Mouse (Mus musculus): ENCODE results near the gene Dmbx1. TPM values are rescaled to one million over a fixed set of nuclear protein-coding genes. Genes with fewer than 3 reads are reported as not detected.

The Dmbx1 gene
- total RNA-seq, 2 experiments from 2014 or later = not detected

DNA sequence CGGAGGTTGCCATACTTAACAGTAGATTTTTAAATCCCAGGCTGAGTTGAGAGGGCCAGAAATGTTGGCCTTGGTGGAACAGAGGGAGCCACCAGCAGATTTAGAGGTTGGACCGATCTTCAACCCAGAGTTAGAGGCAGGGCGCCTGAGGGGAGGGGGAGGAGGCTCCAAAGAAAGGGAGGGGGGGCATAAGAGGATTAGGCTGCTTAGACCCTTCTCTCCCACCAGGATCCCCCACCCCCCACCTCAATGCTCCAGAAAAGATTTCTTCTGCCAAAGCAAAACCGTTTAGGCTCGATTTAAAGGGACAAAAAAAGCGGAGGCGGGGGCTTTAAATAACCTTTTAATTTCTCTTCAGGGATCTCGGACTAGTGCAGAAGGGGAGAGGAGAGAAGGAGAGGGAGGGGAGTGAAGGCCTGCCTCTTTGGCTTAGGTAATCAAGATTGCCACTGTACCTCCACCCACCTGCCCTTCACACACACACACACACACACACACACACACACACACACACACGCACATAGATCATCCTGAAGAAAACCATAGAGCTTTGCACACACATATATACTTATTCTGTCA lies 1.6 kb upstream of the Dmbx1 start:
- DNase-seq (ENCODE audit: low spot score in 2 of 2) = no peak

DNA sequence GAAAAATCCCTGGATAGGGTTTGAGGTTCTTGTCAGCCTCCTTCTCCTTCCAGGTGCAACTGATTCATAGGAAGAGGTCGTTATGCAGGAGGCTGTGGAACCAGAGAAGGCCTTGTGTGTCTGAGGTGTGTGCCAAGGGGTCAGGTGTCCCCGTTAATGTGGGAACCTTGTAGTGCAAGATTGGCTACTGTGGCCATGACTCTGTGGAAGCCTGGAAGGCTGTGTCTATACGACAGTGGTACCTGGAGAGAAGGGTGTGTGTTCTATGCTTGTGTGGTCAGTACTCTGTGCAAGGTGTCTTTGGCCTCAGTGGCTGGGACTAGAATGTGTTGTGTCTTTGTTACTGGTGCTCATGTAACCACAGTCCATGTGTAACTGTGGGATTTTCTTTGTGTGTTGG lies 955 bp upstream of the Dmbx1 start:
- no peak for DNase-seq (ENCODE audit: low spot score in 2 of 2)

DNA sequence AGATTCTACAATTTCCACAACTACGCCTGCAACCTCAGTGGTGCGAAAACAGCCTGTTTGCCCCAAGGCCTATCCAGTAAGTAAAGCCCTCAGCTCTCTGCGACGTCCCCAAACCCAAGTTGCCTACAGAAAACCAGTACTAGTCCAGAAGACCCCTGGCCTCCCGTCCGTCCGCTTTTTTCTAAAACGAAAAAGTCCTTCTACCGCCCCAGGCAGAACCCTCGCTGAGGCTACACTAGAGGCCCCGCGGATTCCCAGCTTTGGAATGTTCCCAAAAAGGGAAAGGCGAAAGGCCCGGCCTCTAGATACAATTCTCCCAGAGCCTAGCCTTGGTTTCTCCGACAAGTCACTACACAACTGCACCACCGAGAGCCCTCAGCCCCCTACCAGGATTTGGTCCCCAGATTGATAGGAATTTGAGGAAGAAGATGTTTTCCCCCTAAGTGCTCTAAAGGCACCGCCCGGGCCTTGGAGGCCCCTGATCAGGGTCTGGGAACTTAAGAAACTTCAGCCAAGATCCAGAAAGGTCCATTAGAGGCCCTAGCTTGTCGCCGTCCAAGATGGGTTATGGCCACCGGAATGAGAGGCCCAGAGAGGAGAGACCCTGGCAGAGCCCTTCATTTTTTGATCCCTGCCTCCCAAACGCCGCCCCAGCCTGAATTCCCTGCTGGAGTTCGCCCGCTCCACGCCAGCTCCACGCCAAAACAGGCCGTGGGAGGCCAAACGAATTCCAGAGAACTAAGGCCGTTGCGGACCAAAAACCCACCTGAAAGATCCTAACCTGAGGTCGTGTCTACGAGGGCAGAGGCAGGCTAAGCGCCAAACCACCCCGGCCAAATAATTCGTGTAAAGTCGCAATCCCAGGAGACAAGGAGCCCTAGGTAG lies 1.2 kb downstream of the Dmbx1 start:
- DNase-seq (ENCODE audit: low spot score in 2 of 2) = no peak

DNA sequence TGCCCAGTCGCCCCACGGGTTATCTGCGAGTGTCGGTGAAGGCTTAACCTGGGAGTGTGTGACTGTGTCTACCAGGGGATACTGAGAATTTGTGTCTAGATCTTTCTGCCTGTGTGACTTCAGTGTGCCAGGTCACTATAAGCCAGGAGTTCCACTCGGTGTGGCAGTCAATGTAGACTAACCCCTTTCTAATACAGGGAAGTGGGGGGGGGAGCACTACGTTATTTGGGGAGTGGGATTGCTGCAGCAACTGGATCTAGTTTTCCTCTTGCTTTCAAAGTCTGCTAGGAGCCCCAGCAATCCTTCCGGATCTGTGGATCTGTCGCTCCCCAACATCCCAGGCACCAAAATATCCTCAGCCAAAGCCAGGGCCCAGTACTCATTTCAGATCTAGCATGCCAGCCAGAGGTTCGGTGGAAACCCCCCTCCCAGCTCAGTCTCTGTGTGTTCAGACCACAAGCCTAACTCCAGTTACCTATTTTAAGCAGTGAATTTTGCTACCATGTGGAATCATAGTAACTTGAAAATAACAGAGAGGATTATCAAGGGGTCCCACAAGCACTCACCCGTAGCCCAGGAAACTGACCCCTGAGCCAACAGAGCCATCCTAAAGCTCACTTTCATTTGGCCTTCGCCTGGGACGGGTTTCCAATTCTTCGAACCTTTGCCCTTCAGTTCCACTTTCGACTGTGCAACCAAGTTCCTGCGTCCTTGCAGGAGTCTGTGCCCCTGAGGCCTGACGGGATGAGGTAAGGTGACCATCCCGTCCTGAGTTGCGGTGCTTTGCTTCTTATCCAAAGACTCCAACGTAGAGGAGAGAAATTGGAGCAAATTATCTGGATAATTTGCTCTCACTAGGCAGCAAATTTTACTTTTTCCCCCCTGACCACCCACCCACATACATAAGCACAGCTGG lies 2.4 kb downstream of the Dmbx1 start:
- no peak for DNase-seq (ENCODE audit: low spot score in 2 of 2)

DNA sequence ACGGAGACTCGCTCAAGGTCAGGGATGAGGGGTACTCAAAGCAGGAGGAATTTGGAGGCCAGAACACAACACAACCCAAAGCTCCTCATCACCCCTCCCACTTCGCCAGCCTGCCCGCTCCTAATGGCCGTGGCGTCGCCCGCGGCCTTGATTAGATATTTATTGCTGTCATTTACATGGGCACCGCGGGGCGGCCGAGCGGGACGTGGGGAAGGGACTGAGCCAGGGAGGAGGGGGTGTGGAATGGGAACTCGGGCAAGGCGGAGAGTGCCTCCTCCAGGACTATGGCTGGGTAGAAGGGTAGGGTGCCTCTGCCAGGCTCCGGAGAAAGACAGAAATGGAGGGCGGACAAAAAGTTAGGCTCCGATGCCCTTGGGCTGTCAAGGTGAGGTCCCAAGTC lies 3.1 kb downstream of the Dmbx1 start:
- DNase-seq (ENCODE audit: low spot score in 2 of 2) = no peak

DNA sequence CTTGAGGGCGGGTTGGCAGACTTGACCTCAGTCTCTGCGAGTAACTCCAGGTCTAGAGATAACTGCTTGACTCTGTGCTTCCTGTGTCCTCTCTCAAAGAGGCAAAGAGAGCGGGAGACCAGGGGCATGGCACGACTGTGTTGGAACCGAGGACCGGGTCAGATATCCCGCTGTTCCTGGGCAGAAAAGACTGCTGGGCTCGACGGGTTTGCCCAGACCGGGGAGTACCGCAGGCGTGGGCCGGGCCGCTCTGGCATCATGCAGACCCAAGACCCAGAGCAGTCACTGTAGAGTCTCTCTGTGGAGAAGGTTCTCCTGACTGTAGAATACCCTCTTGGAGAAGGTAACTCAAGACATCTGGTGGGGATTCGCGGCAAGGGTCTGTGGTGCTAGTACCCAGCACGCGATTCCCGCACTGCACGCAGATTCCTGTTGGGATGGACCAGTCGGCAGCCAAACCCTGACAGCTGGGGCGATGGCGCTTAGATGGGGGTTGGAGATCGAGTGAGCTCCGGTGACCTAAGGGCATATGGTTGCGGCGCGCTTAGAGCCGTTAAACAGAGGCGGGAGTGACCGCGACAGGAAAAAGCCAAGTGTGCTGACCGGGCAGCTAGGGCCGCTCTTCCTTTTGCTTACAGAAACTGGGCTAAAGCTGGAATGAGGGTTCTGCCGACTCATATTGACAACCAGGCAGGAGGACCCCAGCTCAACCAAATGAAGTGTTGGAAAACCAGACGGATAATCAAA lies 3.7 kb downstream of the Dmbx1 start:
- no peak for DNase-seq (ENCODE audit: low spot score in 2 of 2)

DNA sequence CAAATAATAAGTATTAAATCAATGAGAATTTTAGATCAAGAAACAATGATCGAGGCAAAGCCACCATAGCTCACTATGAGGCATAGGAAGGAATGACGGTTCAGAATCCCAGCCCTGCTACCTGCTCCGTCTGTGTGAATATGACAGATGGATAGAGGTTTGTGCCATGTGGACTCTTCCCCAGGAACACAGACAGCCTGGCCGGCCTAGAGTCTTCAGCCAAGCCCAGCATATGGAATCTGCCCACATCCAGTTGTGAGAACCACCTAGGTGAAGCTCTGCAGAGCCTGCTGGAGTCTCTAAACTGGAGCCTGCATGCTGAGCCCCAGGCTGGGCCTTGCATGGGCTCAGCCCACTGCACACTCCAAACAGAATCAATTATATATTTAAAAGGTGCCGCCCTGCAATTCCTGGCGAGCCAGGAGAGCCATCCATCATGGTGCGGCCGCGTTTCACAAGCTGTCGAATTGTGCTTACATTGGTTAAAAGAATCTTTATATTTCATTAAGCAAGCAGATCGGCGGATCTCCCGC lies 8.1 kb downstream of the Dmbx1 start:
- no peak for DNase-seq (ENCODE audit: low spot score in 2 of 2)

DNA sequence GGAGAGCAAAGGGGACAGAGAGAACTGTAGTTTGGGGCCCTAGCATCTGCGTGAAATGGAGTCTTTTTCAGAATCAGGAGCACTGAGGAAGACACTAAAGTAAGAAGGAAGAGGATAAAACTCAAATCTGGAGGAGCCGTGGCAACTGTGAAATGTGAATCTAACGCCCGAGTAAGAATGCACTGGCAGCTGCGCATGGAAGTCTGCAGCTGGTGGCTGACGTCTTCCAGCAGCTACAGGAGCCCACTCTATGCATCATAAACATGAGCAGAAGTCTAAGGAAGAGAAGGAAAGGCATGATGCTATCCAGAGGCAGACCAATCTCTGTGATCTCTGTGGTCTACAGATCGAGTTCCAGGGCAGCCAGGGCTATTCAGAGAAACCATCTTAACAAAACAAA lies 12.1 kb downstream of the Dmbx1 start:
- DNase-seq (ENCODE audit: low spot score in 2 of 2) = no peak

DNA sequence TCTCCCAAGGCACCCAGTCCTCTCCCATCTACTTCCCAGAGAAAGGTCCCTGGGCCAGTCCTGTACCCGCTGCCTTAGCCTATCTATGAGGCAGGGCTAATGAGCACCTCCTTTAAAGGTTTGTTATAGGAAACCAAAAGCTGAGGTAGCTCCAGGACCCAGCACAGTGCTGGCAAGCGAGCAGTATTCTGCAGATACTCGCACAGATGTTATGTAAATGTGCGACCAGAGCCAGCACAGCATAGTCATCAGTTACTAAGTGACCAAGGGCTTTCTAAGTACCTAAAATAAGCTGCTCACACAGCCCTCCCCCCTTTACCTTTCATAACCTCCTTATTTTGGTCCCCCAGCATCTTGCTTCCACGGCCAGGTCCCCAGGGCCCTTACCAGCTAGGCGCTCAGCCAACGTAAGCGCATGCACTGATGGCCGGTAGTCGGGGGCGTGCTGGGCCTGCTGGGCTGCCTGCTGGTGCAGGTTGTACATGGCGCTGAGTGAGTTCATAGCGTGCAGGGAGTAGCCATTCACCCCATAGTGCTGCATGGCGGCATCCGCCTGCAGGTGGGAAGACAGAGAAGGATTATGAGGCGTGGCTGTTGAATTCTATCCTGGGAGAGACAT lies 16.4 kb downstream of the Dmbx1 start:
- no peak for DNase-seq (ENCODE audit: low spot score in 2 of 2)

DNA sequence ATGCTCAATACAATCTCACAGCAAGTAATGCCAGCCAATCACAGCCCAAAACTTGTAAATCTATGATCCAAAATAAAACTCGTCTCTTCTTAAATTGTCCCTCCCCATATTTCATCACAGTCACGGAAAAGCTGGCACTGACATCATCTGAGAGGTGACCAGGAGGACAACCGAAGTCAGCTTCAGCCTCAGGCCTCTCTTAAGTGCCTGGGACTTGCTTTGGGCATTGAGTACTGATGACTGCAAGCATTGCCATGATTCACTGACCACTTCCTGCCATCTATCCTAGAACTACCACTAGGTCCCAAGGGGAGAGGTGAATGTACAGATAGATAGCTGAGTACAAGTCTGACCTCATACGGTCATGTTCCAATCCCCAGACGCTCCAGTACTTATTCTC lies 17.0 kb downstream of the Dmbx1 start:
- no peak for DNase-seq (ENCODE audit: low spot score in 2 of 2)

DNA sequence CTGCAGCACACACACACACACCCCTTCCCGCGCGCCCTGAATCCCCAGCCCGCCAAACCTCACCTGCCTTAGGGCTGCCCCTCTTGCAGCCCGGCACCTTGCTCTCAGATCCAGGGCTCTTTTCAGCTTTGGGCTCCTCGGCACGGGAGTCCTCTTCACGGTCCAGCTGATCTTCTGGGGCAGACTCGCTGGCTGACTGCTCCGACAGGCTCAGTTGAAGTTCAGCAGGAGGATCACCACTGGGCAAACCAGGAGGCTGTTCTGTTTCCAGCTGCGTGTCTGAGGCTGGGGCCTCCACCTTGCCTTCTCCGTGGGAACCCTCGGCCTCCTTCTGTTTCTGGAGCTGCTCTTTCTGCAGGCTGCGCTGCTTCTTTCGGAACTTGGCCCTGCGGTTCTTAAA lies 19.8 kb downstream of the Dmbx1 start:
- DNase-seq (ENCODE audit: low spot score in 2 of 2) = no peak

DNA sequence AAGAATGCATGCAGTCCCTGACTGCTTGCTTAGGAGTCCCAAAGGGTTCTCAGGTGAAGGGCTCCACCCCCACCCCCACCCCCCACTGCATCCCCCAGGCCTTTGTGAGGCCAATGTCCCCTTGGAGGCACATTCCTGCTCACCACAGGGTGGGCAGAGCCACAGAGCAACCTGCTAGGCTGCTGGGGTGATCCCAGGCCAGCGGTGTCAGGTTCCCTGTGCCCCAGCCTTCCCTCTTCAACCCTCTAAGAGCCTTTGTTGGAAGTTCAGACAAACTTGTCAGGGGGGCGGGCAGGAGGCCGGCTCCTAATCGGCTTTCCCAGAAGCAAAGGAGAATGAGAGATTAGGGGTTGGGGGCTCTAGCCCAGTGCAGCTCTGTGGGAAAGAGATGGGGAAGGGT lies 28.1 kb downstream of the Dmbx1 start:
- DNase-seq (ENCODE audit: low spot score in 2 of 2) = no peak

DNA sequence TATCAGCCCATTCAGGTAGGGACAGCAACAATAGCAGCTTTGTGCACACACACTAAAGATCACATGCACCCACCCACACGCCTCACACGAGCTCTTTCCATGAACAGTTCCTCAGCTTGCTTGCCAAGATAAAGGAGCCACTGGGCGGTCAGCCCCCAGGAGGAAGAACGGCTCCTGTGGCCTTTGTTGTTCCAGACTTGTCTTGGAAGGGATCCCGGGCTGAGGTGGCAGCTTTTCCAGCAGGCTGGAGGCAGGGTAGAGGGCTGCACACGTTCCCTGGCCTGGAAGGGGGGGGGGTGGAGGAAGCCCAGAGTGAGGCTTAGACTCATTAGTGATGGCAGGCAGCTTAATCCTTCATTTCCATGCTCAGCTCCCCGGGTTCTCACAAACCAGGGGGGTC lies 31.1 kb downstream of the Dmbx1 start:
- no peak for DNase-seq (ENCODE audit: low spot score in 2 of 2)

DNA sequence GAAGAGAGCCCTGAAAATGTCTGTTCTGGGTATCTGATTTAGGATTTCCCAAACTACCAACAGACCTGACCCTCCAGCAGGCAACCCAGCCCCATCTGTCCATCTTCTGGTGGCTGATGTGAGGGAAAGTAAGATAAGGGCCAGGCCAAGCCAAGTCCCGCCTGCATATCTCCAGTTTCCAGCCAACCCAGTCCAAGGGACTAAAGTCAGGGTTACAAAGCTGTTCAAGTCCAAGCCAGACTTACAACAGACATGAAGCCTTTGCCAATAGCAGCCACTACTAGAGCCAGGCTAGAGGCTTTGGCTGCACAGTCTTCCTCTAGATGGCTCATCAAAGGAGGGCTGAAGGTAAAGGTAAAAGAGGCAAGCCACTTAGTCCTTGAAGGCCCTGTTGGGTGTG lies 31.7 kb downstream of the Dmbx1 start:
- no peak for DNase-seq (ENCODE audit: low spot score in 2 of 2)

DNA sequence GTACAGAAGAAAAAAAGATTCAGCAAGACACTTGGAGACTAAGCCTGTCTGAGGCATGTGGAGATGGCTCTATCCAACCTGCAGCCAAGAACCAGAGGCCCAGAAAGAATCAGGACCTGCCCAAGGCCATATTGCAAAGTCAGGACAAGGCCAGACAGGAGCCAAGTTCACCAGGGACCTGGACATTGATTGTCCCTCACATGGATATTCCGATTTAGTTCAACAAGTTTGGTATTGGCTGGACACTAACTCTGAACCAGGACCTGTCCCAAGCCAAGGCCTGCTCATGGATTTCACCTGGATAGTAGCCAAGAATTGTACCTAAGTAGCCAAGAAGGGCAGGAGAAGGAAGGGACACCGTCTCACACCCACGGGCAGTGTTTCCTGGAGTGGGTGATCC lies 32.9 kb downstream of the Dmbx1 start:
- no peak for DNase-seq (ENCODE audit: low spot score in 2 of 2)

DNA sequence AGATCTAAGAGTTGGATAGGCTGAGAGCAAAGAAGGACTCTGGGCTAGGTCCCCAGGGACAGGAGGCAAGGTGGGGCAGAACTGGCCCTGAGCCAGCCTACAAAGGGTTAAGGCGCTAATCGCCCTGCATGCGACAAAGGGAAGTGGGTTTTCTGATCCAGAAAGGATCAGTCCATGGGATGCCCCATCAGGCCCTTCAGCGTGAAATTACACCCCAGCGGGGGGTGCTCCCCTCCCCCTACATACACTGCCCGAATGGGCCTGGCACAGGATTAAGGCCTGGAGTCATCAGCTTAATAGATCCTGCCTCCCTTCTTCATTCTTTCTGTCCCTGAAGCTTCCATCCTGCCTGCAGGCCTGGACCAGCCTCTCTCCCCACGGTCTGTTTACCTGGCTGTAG lies 34.0 kb downstream of the Dmbx1 start:
- DNase-seq (ENCODE audit: low spot score in 2 of 2) = no peak

DNA sequence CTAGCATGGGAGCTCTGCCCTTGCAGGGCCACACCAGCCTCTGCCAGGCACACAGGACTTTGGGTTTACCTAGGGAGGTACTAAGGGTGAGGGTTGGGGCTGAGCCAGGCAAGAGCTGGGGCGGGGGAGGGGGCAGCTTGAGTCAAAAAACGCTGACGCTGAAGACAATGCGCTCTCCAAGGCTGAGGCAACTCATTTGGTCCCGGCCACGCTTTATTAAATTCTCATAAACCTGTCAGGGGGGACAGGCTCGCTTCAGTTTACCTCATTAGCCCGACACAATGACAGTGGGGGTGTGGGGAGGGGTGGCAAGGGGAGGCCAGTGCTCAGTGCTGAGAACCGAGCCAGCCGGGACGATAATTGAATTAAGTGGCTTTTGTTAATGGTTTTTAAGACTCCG lies 35.4 kb downstream of the Dmbx1 start:
- no peak for DNase-seq (ENCODE audit: low spot score in 2 of 2)

DNA sequence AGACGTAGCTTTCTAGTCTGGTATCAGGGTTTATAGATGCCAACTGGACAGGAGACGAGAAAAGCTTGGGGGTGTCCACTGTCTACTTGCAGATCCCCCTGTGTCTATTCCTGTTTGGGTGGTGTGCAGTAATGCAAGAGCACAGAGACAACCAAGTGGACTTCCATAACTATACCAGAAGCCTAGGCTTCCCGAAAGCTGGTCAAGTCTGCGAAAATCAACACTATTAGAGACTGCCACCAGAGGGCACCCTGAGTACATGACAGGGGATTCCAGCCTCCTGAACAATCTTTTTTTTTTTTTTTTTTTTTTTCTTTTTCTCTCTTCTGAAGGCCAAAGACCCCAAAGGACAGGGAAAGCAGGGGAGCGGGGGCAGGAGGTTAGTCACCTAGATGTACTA lies 36.9 kb downstream of the Dmbx1 start:
- peak; percentile 45 to 57 for DNase-seq (ENCODE audit: low spot score in 2 of 2)

DNA sequence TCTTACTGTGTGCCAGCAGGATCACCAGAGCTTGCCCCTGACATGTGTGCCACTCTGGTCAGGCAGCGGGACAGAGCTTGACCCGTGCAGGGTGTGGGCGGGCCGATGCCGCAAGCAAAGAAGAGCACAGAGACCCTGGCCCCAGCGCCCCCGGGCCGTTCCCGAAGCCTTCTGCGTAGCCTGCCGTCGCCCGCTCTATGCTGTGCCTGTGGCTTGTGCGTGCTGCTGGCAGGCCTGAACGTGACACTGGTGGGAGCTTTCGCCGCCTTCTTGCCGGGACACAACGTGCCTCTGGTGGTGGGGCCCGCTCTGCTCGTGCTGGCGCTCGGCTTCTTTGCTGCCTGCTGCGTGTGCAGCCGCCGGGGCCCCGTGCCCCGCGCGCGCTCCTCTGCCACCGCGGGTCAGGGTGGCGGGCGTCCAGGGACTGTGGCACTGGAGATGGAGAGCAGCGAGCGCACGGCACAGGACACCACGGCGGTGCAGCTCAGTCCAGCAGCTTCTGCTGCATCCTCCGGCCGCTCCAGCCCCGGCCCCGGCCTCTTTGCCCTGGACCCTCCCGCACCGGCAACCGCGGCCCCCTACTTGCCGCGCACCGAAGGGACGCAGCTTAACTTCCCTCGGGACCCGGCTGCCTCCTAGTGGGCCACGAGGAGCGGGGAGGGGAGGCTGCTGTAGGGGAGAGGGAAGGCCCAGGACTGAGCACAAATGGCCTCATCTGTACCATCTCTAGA lies 41.7 kb downstream of the Dmbx1 start:
- DNase-seq (ENCODE audit: low spot score in 2 of 2) = no peak

DNA sequence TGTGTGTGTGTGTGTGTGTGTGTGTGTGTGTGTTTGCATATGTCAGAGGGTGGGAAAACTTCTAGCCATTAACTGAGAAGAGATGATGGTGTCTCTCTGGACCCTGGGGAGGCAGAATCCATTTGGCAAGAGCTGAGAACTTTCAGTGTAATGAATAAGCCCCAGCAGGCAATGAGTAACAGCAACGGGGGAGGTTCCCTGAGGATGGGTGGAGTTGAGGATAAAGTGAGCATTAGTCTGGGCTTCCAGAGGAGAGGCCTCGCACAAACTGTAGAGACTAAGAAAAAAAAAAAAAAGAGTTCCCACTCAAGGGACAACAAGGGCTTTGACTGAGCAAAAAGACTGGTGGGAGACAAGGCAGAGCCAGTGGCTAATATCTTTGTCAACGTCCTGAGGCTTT lies 45.4 kb downstream of the Dmbx1 start:
- no peak for DNase-seq (ENCODE audit: low spot score in 2 of 2)
